Mouse (Mus musculus): ENCODE data around the gene 1700020A23Rik. TPM values are rescaled to one million over a fixed set of nuclear protein-coding genes. Genes with fewer than 3 reads are reported as not detected.

Gene 1700020A23Rik
- polyA plus RNA-seq, 2 experiments from 2014 or later = not detected

- no peak for ATAC-seq
Measured at GRCm38 (mm10) chr2:130451086-130451726, 46.1 kb downstream of the 1700020A23Rik start.

- no peak for ATAC-seq
Measured at GRCm38 (mm10) chr2:130451727-130452090, 46.6 kb downstream of the 1700020A23Rik start.

- no peak for ATAC-seq
Measured at GRCm38 (mm10) chr2:130452266-130452665, 47.2 kb downstream of the 1700020A23Rik start.

GRCm38 (mm10) chr2:130453421-130453820, 48.4 kb downstream of the 1700020A23Rik start:
- no peak for ATAC-seq

GRCm38 (mm10) chr2:130454748-130455370, 49.8 kb downstream of the 1700020A23Rik start:
- no peak for ATAC-seq

Other genes with a start within 250 kb of the 1700020A23Rik start
- 100 to 1,000 TPM; 354 to 438 TPM for gene Snrpb, start 225.9 kb upstream of the 1700020A23Rik start, polyA plus RNA-seq (2017; shearing (Covaris generic))
- under 1 TPM in 1 of 2 experiments, not detected in 1; 0.12 TPM for gene Tmc2, start 210.1 kb upstream of the 1700020A23Rik start, polyA plus RNA-seq (2017; shearing (Covaris generic))
- gene Nop56, start 130.8 kb upstream of the 1700020A23Rik start, polyA plus RNA-seq (2017; shearing (Covaris generic)) = 100 to 1,000 TPM; 293 to 306 TPM
- gene Idh3b, start 120.7 kb upstream of the 1700020A23Rik start, polyA plus RNA-seq (2017; shearing (Covaris generic)) = 100 to 1,000 TPM; 132 to 167 TPM
- gene Ebf4, start 110.1 kb upstream of the 1700020A23Rik start, polyA plus RNA-seq (2017; shearing (Covaris generic)) = not detected
- 1 to 10 TPM in 1 of 2 experiments, under 1 TPM in 1; 0.24 to 1.2 TPM for gene Cpxm1, start 7.7 kb upstream of the 1700020A23Rik start, polyA plus RNA-seq (2017; shearing (Covaris generic))
- gene Gm28372, start within 50 bp of the 1700020A23Rik start, polyA plus RNA-seq (2017; shearing (Covaris generic)) = not detected
- gene Tmem239, start 1.2 kb downstream of the 1700020A23Rik start, polyA plus RNA-seq (2017; shearing (Covaris generic)) = not detected
- 100 to 1,000 TPM; 132 to 174 TPM for gene Vps16, start 19.1 kb downstream of the 1700020A23Rik start, polyA plus RNA-seq (2017; shearing (Covaris generic))
- gene Pced1a, start 19.4 kb downstream of the 1700020A23Rik start, polyA plus RNA-seq (2017; shearing (Covaris generic)) = 10 to 100 TPM; 11.6 to 18.4 TPM
- gene Ptpra, start 45.0 kb downstream of the 1700020A23Rik start, polyA plus RNA-seq (2017; shearing (Covaris generic)) = 10 to 100 TPM; 58.1 to 69.6 TPM
- 10 to 100 TPM; 25.4 to 31.1 TPM for gene Mrps26, start 158.5 kb downstream of the 1700020A23Rik start, polyA plus RNA-seq (2017; shearing (Covaris generic))
- gene Oxt, start 170.9 kb downstream of the 1700020A23Rik start, polyA plus RNA-seq (2017; shearing (Covaris generic)) = not detected
- not detected for gene Avp, start 177.3 kb downstream of the 1700020A23Rik start, polyA plus RNA-seq (2017; shearing (Covaris generic))
- gene Fastkd5, start 224.8 kb downstream of the 1700020A23Rik start, polyA plus RNA-seq (2017; shearing (Covaris generic)) = 10 to 100 TPM in 1 of 2 experiments, 1 to 10 TPM in 1; 9.0 to 11.0 TPM
- gene Ubox5, start 224.8 kb downstream of the 1700020A23Rik start, polyA plus RNA-seq (2017; shearing (Covaris generic)) = 1 to 10 TPM; 8.4 to 9.0 TPM
- gene Lzts3, start 237.5 kb downstream of the 1700020A23Rik start, polyA plus RNA-seq (2017; shearing (Covaris generic)) = under 1 TPM in 1 of 2 experiments, not detected in 1; 0.15 TPM

Data from activated CD4-positive, CD25-positive, alpha-beta regulatory T cell, adult 4 months (primary cell).